Mouse (Mus musculus) neural tube, embryonic 13.5 days (tissue): ENCODE data around the gene Mgat5. TPM values are rescaled to one million over a fixed set of nuclear protein-coding genes. Genes with fewer than 3 reads are reported as not detected.
A peak's percentile ranks its signal among the peaks of the same experiment; 100 is the strongest.

Experiments
- ATAC-seq: fragments of 200-750 bp; cut with Nextera tagmentation; 2 replicates; pipeline ENCODE4 v1.8.0; 2017; ENCODE audit warnings: low read depth, mild to moderate bottlenecking, moderate TSS enrichment, moderate library complexity
- H3K27ac ChIP-seq: fragments of 300-500 bp; sonication (generic); replicated peaks from 2 replicates; pipeline ENCODE4 v1.5.1; 2015; ENCODE audit warnings: moderate library complexity, mild to moderate bottlenecking, inconsistent platforms
- H3K27me3 ChIP-seq: fragments of 300-500 bp; sonication (generic); 2 replicates; pipeline ENCODE4 v1.6.1; 2015; ENCODE audit warnings: mild to moderate bottlenecking, inconsistent platforms
- H3K36me3 ChIP-seq: fragments of 300-500 bp; sonication (generic); 2 replicates; pipeline ENCODE4 v1.6.1; 2015; ENCODE audit warnings: mild to moderate bottlenecking, inconsistent platforms
- H3K4me1 ChIP-seq: fragments of 300-500 bp; sonication (generic); replicated peaks from 2 replicates; pipeline ENCODE4 v1.6.1; 2015; ENCODE audit warnings: inconsistent platforms
- H3K4me2 ChIP-seq: fragments of 300-500 bp; sonication (generic); 2 replicates; pipeline ENCODE4 v1.6.1; 2015; ENCODE audit warnings: inconsistent platforms, mild to moderate bottlenecking, moderate library complexity
- H3K4me3 ChIP-seq: fragments of 300-500 bp; sonication (generic); 2 replicates; pipeline ENCODE4 v1.5.1; 2015; ENCODE audit warnings: mild to moderate bottlenecking, inconsistent platforms
- H3K9ac ChIP-seq: fragments of 300-500 bp; sonication (generic); 2 replicates; pipeline ENCODE4 v1.6.1; 2015; ENCODE audit warnings: moderate library complexity, mild to moderate bottlenecking, inconsistent platforms
- H3K9me3 ChIP-seq: fragments of 300-500 bp; sonication (generic); 2 replicates; pipeline ENCODE4 v1.6.1; 2016; ENCODE audit warnings: inconsistent platforms
- WGBS: fragments of 180-500 bp; shearing (Covaris S2); methylation state at CpG from one replicate; pipeline ENCODE4 v1.1.7; 2015; 5-methylcytosine and 5-hydroxymethylcytosine counted together
- polyA plus RNA-seq: library from polyadenylated mRNA; unstranded; fragments of >200 nt; fragmentation: Nextera tagmentation; extraction: Ambion mirVana; gene quantifications from 2 replicates; pipeline ENCODE4 v1.2.1, GENCODE M21; 2015

Mgat5 gene
- polyA plus RNA-seq, 1 experiment from 2014 or later, result 11.2 TPM

GRCm38 (mm10) chr1:127507042-127507650 lies 302.3 kb downstream of the Mgat5 start:
- no peak overlapping the region for H3K4me3 ChIP-seq
- H3K27me3 ChIP-seq, result peaks cover 52% of the 10 kb centered on the region
- ATAC-seq, result no peak
- no peaks in the 10 kb centered on the region for H3K36me3 ChIP-seq
- H3K27ac ChIP-seq, result peak overlapping the region; percentile 78
- H3K9ac ChIP-seq, result no peak overlapping the region
- no peaks in the 10 kb centered on the region for H3K9me3 ChIP-seq
- H3K4me1 ChIP-seq, result peaks cover 27% of the 10 kb centered on the region
- no peak overlapping the region for H3K4me2 ChIP-seq
- WGBS, result 54% methylated on average over 10 of the region's 10 CpGs

- ATAC-seq, result peak; percentile 72
- H3K4me3 ChIP-seq, result no peak overlapping the region
- peak overlapping the region; percentile 78 for H3K27ac ChIP-seq
- H3K4me1 ChIP-seq, result peaks cover 27% of the 10 kb centered on the region
- no peak overlapping the region for H3K9ac ChIP-seq
- WGBS, result 48% methylated on average over 16 of the region's 16 CpGs
- peaks cover 53% of the 10 kb centered on the region for H3K27me3 ChIP-seq
- H3K9me3 ChIP-seq, result no peaks in the 10 kb centered on the region
- H3K4me2 ChIP-seq, result peak overlapping the region; percentile 13; the same call in 1 of the 2 replicates
- H3K36me3 ChIP-seq, result no peaks in the 10 kb centered on the region
Observed at GRCm38 (mm10) chr1:127508067-127508739, 303.4 kb downstream of the Mgat5 start.

- ATAC-seq, result peak; percentile 36; the same call in 1 of the 2 replicates
- Histone ChIP-seq H3K4me2 (no peak overlapping the region), H3K4me3 (no peak overlapping the region), H3K36me3 (no peaks in the 10 kb centered on the region), H3K27me3 (peaks cover 55% of the 10 kb centered on the region), H3K9me3 (no peaks in the 10 kb centered on the region), H3K9ac (no peak overlapping the region), H3K27ac (peak overlapping the region; percentile 78), H3K4me1 (peaks cover 27% of the 10 kb centered on the region)
- 66% methylated on average over 8 of the region's 8 CpGs for WGBS
Observed at GRCm38 (mm10) chr1:127508921-127509320, 304.1 kb downstream of the Mgat5 start.

- Histone ChIP-seq H3K4me2 (no peak overlapping the region), H3K27me3 (peaks cover 66% of the 10 kb centered on the region), H3K9me3 (peaks cover 10% of the 10 kb centered on the region; the same call in 1 of the 2 replicates), H3K4me3 (no peak overlapping the region), H3K9ac (no peak overlapping the region), H3K4me1 (peaks cover 27% of the 10 kb centered on the region), H3K36me3 (0 out of 2 replicates have a peak, but pooled peaks cover 9% of the 10 kb centered on the region), H3K27ac (no peak overlapping the region)
- 75% methylated on average over 6 of the region's 6 CpGs for WGBS
- no peak for ATAC-seq
Observed at GRCm38 (mm10) chr1:127511362-127511761, 306.5 kb downstream of the Mgat5 start.

GRCm38 (mm10) chr1:127512709-127513108 lies 307.9 kb downstream of the Mgat5 start:
- Histone ChIP-seq H3K27me3 (peaks cover 72% of the 10 kb centered on the region), H3K9ac (no peak overlapping the region), H3K9me3 (peaks cover 10% of the 10 kb centered on the region; the same call in 1 of the 2 replicates), H3K4me2 (no peak overlapping the region), H3K4me1 (peaks cover 16% of the 10 kb centered on the region), H3K36me3 (0 out of 2 replicates have a peak, but pooled peaks cover 9% of the 10 kb centered on the region), H3K4me3 (no peak overlapping the region), H3K27ac (no peak overlapping the region)
- no peak for ATAC-seq
- 83% methylated on average over 6 of the region's 6 CpGs for WGBS

GRCm38 (mm10) chr1:127513140-127513539 lies 308.3 kb downstream of the Mgat5 start:
- Histone ChIP-seq H3K27me3 (peaks cover 75% of the 10 kb centered on the region), H3K4me3 (no peak overlapping the region), H3K27ac (no peak overlapping the region), H3K4me2 (no peak overlapping the region), H3K4me1 (peaks cover 11% of the 10 kb centered on the region), H3K9ac (no peak overlapping the region), H3K9me3 (peaks cover 10% of the 10 kb centered on the region; the same call in 1 of the 2 replicates), H3K36me3 (0 out of 2 replicates have a peak, but pooled peaks cover 9% of the 10 kb centered on the region)
- ATAC-seq, result no peak
- 86% methylated on average over 8 of the region's 8 CpGs for WGBS

GRCm38 (mm10) chr1:127513664-127514063 lies 308.8 kb downstream of the Mgat5 start:
- Histone ChIP-seq H3K4me2 (no peak overlapping the region), H3K9me3 (peaks cover 10% of the 10 kb centered on the region; the same call in 1 of the 2 replicates), H3K27ac (no peak overlapping the region), H3K4me3 (no peak overlapping the region), H3K9ac (no peak overlapping the region), H3K27me3 (peaks cover 76% of the 10 kb centered on the region), H3K36me3 (0 out of 2 replicates have a peak, but pooled peaks cover 9% of the 10 kb centered on the region), H3K4me1 (peaks cover 6% of the 10 kb centered on the region)
- no peak for ATAC-seq
- 82% methylated on average over 3 of the region's 3 CpGs for WGBS

GRCm38 (mm10) chr1:127514479-127514878 lies 309.7 kb downstream of the Mgat5 start:
- no peak overlapping the region for H3K4me3 ChIP-seq
- H3K27me3 ChIP-seq, result peaks cover 81% of the 10 kb centered on the region
- H3K9ac ChIP-seq, result no peak overlapping the region
- H3K9me3 ChIP-seq, result peaks cover 10% of the 10 kb centered on the region; the same call in 1 of the 2 replicates
- H3K36me3 ChIP-seq, result 0 out of 2 replicates have a peak, but pooled peaks cover 14% of the 10 kb centered on the region
- no peak overlapping the region for H3K27ac ChIP-seq
- no peak for ATAC-seq
- no peaks in the 10 kb centered on the region for H3K4me1 ChIP-seq
- WGBS, result 79% methylated on average over 3 of the region's 3 CpGs
- H3K4me2 ChIP-seq, result no peak overlapping the region

- no peak for ATAC-seq
Observed at GRCm38 (mm10) chr1:127514888-127515287, 310.1 kb downstream of the Mgat5 start.

GRCm38 (mm10) chr1:127523364-127523763 lies 318.5 kb downstream of the Mgat5 start:
- peaks cover 7% of the 10 kb centered on the region; the same call in 1 of the 2 replicates for H3K4me1 ChIP-seq
- ATAC-seq, result peak; percentile 19; the same call in 1 of the 2 replicates

More at GRCm38 (mm10) chr1:127514888-127515287, 310.1 kb downstream of the Mgat5 start:
- no peak overlapping the region for H3K9ac ChIP-seq
- peaks cover 10% of the 10 kb centered on the region; the same call in 1 of the 2 replicates for H3K9me3 ChIP-seq
- H3K4me3 ChIP-seq, result no peak overlapping the region
- 97% methylated on average over 10 of the region's 10 CpGs for WGBS
- peaks cover 80% of the 10 kb centered on the region for H3K27me3 ChIP-seq
- H3K4me2 ChIP-seq, result no peak overlapping the region
- no peak overlapping the region for H3K27ac ChIP-seq
- no peaks in the 10 kb centered on the region for H3K4me1 ChIP-seq
- 0 out of 2 replicates have a peak, but pooled peaks cover 15% of the 10 kb centered on the region for H3K36me3 ChIP-seq

GRCm38 (mm10) chr1:127530849-127531580 lies 326.2 kb downstream of the Mgat5 start:
- 15% methylated on average over 14 of the region's 14 CpGs for whole genome bisulfite sequencing
- H3K27me3 ChIP-seq, result peaks cover 76% of the 10 kb centered on the region

More at GRCm38 (mm10) chr1:127523364-127523763, 318.5 kb downstream of the Mgat5 start:
- WGBS, result 83% methylated on average over 8 of the region's 8 CpGs
- Histone ChIP-seq H3K9ac (no peak overlapping the region), H3K27me3 (peaks cover 84% of the 10 kb centered on the region), H3K27ac (no peak overlapping the region), H3K9me3 (no peaks in the 10 kb centered on the region), H3K4me2 (no peak overlapping the region), H3K36me3 (0 out of 2 replicates have a peak, but pooled peaks cover 6% of the 10 kb centered on the region), H3K4me3 (no peak overlapping the region)

More at GRCm38 (mm10) chr1:127530849-127531580, 326.2 kb downstream of the Mgat5 start:
- Histone ChIP-seq H3K27ac (peak overlapping the region; percentile 82), H3K36me3 (no peaks in the 10 kb centered on the region), H3K4me3 (no peak overlapping the region), H3K4me2 (no peak overlapping the region; the same call in 1 of the 2 replicates), H3K9me3 (no peaks in the 10 kb centered on the region), H3K4me1 (peaks cover 40% of the 10 kb centered on the region), H3K9ac (peak overlapping the region; percentile 6; the same call in 1 of the 2 replicates)
- ATAC-seq, result peak; percentile 94
